Mouse (Mus musculus): ENCODE measurements around the gene Lmod1. TPM values are rescaled to one million over a fixed set of nuclear protein-coding genes. Genes with fewer than 3 reads are reported as not detected.

Gene Lmod1
- polyA plus RNA-seq, 1 experiment from 2014 or later, result 0.31 TPM

DNA sequence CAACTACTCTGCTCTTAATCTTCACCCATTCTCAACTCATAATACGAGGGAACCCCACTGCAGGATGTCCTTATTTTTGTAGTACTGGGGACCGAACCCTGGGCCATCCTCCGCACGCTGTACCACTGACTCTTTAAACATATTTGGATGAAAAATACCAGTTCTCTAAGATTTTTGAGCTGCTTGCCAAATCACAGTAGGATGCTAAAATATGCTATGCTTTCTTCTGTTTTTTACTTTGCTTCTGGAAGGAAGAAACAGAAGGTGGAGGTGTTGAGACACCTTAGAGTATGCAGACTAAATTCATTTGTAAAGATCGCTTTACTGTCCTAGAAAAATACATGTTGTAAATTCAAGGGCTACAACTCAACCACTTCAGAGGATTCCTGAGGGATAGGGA is 59.6 kb downstream of the Lmod1 start:
- Histone ChIP-seq H3K4me1 (no peaks in the 10 kb centered on the region), H3K4me3 (no peak overlapping the region), H3K9me3 (no peaks in the 10 kb centered on the region), H3K27ac (replicated peaks) (no peak overlapping the region), H3K36me3 (replicated peaks) (peaks cover 78% of the 10 kb centered on the region), H3K27me3 (replicated peaks; ENCODE audit: low read depth, poor library complexity, severe bottlenecking) (no peaks in the 10 kb centered on the region)
- DNase-seq (ENCODE audit: low spot score), result no peak
- 95% methylated on average over 5 of the region's 5 CpGs for WGBS

DNA sequence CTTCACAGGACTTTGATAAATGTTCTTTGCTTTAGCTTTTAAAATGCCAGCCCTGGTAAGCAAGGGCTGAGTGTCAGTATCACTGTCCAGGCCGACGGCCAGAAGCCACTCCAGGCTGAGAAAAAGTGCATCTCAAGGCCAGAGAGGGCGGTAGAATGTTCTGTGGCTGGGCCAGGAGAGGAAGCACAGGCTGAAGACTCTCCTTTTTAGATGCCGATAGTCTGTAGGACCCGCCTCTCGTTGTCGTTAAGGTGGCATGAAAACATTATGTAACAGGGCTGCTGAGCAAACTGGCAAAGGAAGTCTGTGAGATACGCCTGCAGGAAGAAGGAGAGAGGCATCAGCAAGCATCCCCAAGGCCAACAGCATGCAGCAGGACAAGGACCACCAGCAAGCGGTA is 60.6 kb downstream of the Lmod1 start:
- no peaks in the 10 kb centered on the region for H3K4me1 ChIP-seq
- H3K36me3 ChIP-seq (replicated peaks), result peaks cover 88% of the 10 kb centered on the region
- no peak for DNase-seq (ENCODE audit: low spot score)
- no peak overlapping the region for H3K4me3 ChIP-seq
- no peaks in the 10 kb centered on the region for H3K9me3 ChIP-seq
- H3K27ac ChIP-seq (replicated peaks), result no peak overlapping the region
- WGBS, result 91% methylated on average over 9 of the region's 9 CpGs
- H3K27me3 ChIP-seq (replicated peaks; ENCODE audit: low read depth, poor library complexity, severe bottlenecking), result no peaks in the 10 kb centered on the region

DNA sequence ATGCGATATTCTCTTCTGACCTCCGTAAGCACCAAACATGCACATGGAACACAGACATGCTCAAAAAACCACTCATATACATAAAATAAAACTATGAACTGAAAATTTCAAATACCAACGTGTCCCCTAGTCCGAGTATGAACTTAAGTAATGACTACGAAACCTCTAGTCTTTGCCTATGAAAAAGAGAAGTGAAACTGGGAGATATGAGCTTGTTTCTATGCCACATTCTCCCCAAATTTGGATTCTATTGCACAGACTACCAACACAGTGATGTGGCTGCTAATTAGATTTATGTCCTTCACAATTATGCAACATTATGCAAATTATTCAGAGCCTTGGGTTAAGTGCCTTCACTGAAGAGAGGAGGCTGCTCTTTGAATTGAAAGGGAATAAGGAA is 74.9 kb downstream of the Lmod1 start:
- no peak overlapping the region for H3K4me3 ChIP-seq
- H3K27me3 ChIP-seq (replicated peaks; ENCODE audit: low read depth, poor library complexity, severe bottlenecking), result no peaks in the 10 kb centered on the region
- peaks cover 100% of the 10 kb centered on the region for H3K36me3 ChIP-seq (replicated peaks)
- no peaks in the 10 kb centered on the region for H3K4me1 ChIP-seq
- no peak overlapping the region for H3K27ac ChIP-seq (replicated peaks)
- DNase-seq (ENCODE audit: low spot score), result no peak
- WGBS, result 93% methylated on average over 5 of the region's 5 CpGs
- H3K9me3 ChIP-seq, result no peaks in the 10 kb centered on the region

DNA sequence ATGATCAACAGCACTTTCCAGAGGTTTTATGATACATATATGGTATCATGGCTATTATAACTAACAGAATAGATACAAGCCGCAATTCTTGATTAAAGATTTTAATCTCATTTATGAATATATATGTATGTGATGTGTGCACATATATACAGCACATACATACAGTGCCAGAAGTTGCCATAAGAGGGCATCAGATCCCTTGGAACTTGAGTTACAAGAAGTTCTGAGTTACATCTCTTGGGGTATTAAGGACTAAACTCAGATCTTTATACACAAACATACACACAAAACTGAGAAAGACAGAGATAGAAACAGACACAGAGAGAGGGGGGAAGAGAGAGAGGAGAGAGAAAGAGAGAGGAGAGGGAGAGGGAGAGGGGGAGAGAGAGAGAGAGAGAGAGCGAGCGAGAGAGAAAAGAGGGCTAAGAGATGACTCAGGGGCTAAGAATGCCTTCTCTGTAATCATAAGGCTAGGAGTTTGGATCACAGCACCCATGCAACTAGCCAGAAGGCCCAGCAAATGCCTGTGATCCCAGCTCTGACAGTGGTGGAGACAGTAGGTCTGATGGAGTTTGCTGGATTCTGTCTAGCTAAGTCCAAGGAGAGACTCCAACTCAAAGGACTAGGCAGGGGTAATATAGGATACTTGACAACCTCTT is 77.0 kb downstream of the Lmod1 start:
- H3K36me3 ChIP-seq (replicated peaks), result peaks cover 100% of the 10 kb centered on the region

DNA sequence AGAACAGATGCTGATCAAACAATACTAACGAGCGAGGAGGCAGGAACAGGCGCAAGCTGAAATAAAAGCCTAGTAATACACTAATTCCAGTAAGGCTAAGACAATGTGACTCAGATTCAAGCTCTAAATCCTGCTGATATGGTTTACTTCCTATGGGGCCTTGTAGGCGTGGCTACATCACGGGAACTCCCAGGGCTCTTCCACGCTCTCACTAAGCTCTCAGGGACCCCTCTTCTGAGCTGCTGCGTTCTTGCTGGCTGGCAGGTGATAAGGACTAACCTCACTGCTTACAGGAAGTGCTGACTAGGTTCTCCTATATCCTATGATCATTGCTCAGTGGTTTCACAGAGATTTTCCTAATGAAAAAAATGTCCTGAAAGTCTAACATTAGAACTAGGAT is 80.7 kb downstream of the Lmod1 start:
- whole genome bisulfite sequencing, result 87% methylated on average over 7 of the region's 7 CpGs
- Histone ChIP-seq H3K36me3 (replicated peaks) (peaks cover 99% of the 10 kb centered on the region), H3K9me3 (no peaks in the 10 kb centered on the region), H3K27ac (replicated peaks) (no peak overlapping the region), H3K4me1 (no peaks in the 10 kb centered on the region), H3K27me3 (replicated peaks; ENCODE audit: low read depth, poor library complexity, severe bottlenecking) (no peaks in the 10 kb centered on the region), H3K4me3 (no peak overlapping the region)
- DNase-seq (ENCODE audit: low spot score), result no peak

More for the DNA sequence above, 77.0 kb downstream of the Lmod1 start:
- Histone ChIP-seq H3K27me3 (replicated peaks; ENCODE audit: low read depth, poor library complexity, severe bottlenecking) (no peaks in the 10 kb centered on the region), H3K9me3 (no peaks in the 10 kb centered on the region), H3K27ac (replicated peaks) (no peak overlapping the region), H3K4me3 (no peak overlapping the region), H3K4me1 (no peaks in the 10 kb centered on the region)
- WGBS, result 91% methylated on average over 3 of the region's 3 CpGs
- no peak for DNase-seq (ENCODE audit: low spot score)

DNA sequence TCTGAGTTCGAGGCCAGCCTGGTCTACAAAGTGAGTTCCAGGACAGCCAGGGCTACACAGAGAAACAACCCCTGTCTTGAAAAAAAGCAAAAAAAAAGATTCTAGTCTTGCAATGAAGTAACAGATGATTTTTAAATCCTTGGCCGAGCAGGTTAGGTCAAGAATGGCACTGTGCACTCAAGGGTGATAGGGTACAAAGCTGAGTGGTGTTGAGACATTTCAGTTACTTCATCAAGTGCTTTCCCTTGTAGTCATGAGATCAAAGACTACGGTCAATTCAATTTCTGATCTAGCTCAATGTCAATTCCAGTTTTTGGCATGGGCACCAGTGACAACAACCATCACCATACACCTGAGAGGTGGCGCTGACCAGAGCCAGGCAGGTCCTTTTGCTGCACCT is 84.4 kb downstream of the Lmod1 start:
- H3K27me3 ChIP-seq (replicated peaks; ENCODE audit: low read depth, poor library complexity, severe bottlenecking), result no peaks in the 10 kb centered on the region
- peaks cover 99% of the 10 kb centered on the region for H3K36me3 ChIP-seq (replicated peaks)
- no peak overlapping the region for H3K4me3 ChIP-seq
- WGBS, result 95% methylated on average over 4 of the region's 4 CpGs
- H3K9me3 ChIP-seq, result no peaks in the 10 kb centered on the region
- H3K4me1 ChIP-seq, result no peaks in the 10 kb centered on the region
- no peak for DNase-seq (ENCODE audit: low spot score)
- H3K27ac ChIP-seq (replicated peaks), result no peak overlapping the region

DNA sequence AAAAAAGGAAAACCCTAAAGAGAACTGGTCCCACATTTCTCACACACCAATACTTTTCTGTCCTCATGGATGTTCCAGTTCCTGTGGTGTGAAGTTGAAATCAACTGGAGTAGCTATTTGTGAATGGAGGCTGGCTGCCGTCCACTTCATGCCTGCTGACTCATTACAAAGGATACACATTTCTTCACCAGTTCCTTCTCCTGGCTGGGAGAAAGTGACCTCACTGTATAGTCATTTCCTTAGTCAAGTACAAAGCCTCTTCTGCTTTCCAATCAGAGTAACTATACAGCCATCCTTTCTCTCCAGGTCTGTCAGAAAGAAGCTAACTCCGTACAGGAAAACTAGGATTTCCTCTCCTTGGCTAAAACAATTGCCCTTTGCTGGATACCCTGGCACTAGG is 86.4 kb downstream of the Lmod1 start:
- Histone ChIP-seq H3K36me3 (replicated peaks) (peaks cover 99% of the 10 kb centered on the region), H3K9me3 (no peaks in the 10 kb centered on the region), H3K4me3 (no peak overlapping the region), H3K4me1 (no peaks in the 10 kb centered on the region), H3K27me3 (replicated peaks; ENCODE audit: low read depth, poor library complexity, severe bottlenecking) (no peaks in the 10 kb centered on the region), H3K27ac (replicated peaks) (no peak overlapping the region)
- DNase-seq (ENCODE audit: low spot score), result no peak
- WGBS, result 91% methylated on average over 2 of the region's 2 CpGs

DNA sequence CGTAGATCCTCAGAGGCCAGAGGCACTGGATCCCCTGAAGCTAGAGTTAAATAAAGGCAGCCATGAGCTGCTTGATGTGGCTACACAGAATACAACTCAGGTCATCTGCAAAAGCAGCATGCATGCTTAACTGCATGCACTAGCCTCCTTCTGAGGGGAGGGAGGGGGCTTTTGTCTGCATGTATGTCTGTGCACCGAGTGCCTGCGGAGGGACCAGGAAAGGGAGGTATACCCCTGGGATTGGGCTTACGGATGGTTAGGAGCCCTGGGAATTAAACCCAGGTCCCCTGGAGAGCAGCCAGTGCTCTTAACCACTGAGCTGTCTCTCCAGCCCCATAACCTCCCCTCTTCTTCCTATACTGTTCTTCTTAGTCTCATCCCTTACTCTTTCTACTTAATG is 87.5 kb downstream of the Lmod1 start:
- H3K27me3 ChIP-seq (replicated peaks; ENCODE audit: low read depth, poor library complexity, severe bottlenecking), result no peaks in the 10 kb centered on the region
- H3K4me3 ChIP-seq, result no peak overlapping the region
- WGBS, result 88% methylated on average over 4 of the region's 4 CpGs
- no peak overlapping the region for H3K27ac ChIP-seq (replicated peaks)
- H3K36me3 ChIP-seq (replicated peaks), result peaks cover 100% of the 10 kb centered on the region
- H3K4me1 ChIP-seq, result no peaks in the 10 kb centered on the region
- H3K9me3 ChIP-seq, result no peaks in the 10 kb centered on the region
- no peak for DNase-seq (ENCODE audit: low spot score)

DNA sequence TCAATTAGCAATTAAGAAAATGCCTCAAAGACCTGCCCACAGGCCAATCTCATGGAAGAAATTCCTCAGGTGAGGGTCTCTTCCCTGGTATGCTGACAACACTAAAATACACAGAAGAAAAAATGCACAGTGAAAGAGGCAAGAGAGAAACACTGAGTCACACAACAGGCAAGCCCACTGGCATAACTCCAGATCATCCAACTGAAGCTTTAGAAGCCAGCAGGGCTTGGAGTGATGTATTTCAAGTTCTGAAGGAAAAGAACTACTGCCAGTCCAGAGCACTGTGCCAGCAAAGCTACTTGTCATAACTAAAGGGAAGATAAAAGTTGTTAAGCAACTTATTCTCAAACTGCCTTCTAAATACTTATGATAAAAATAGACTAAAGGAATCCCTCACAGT is 89.4 kb downstream of the Lmod1 start:
- Histone ChIP-seq H3K27ac (replicated peaks) (no peak overlapping the region), H3K9me3 (no peaks in the 10 kb centered on the region), H3K36me3 (replicated peaks) (peaks cover 100% of the 10 kb centered on the region), H3K4me1 (no peaks in the 10 kb centered on the region), H3K4me3 (no peak overlapping the region), H3K27me3 (replicated peaks; ENCODE audit: low read depth, poor library complexity, severe bottlenecking) (no peaks in the 10 kb centered on the region)
- DNase-seq (ENCODE audit: low spot score), result no peak

Other genes with a start within 250 kb of the Lmod1 start
- 0.73 and 1.1 TPM in 2 replicates for gene Lgr6, start 219.5 kb upstream of the Lmod1 start, polyA plus RNA-seq (2016; fragmentation: Nextera tagmentation; extraction: Ambion mirVana)
- gene Ptpn7, start 192.1 kb upstream of the Lmod1 start, polyA plus RNA-seq (2016; fragmentation: Nextera tagmentation; extraction: Ambion mirVana), result 1.3 and 2.1 TPM in 2 replicates
- 48.3 and 50.3 TPM in 2 replicates for gene Arl8a, start 178.0 kb upstream of the Lmod1 start, polyA plus RNA-seq (2016; fragmentation: Nextera tagmentation; extraction: Ambion mirVana)
- gene Gpr37l1, start 157.1 kb upstream of the Lmod1 start, polyA plus RNA-seq (2016; fragmentation: Nextera tagmentation; extraction: Ambion mirVana), result not detected in 2 replicates
- 6.3 and 6.4 TPM in 2 replicates for gene Elf3, start 66.2 kb upstream of the Lmod1 start, polyA plus RNA-seq (2016; fragmentation: Nextera tagmentation; extraction: Ambion mirVana)
- 97.1 and 100 TPM in 2 replicates for gene Rnpep, start 40.7 kb upstream of the Lmod1 start, polyA plus RNA-seq (2016; fragmentation: Nextera tagmentation; extraction: Ambion mirVana)
- gene Timm17a, start 11.0 kb upstream of the Lmod1 start, polyA plus RNA-seq (2016; fragmentation: Nextera tagmentation; extraction: Ambion mirVana), result 213 and 215 TPM in 2 replicates
- gene Shisa4, start 50.4 kb downstream of the Lmod1 start, polyA plus RNA-seq (2016; fragmentation: Nextera tagmentation; extraction: Ambion mirVana), result 53.5 and 55.9 TPM in 2 replicates
- 182 and 203 TPM in 2 replicates for gene Ipo9, start 105.7 kb downstream of the Lmod1 start, polyA plus RNA-seq (2016; fragmentation: Nextera tagmentation; extraction: Ambion mirVana)

Measured in embryonic facial prominence, embryonic 10.5 days (tissue).